Mouse (Mus musculus) kidney, embryonic 16.5 days (tissue): Measurements from ENCODE around the gene Grb2. TPM values are rescaled to one million over a fixed set of nuclear protein-coding genes. Genes with fewer than 3 reads are reported as not detected.
A peak's percentile ranks its signal among the peaks of the same experiment; 100 is the strongest.

Experiments
- ATAC-seq: fragments of 200-750 bp; cut with Nextera tagmentation; 2 replicates; pipeline ENCODE4 v1.8.0; 2017; ENCODE audit warnings: moderate TSS enrichment; ENCODE audit not compliant: low FRiP score, low TSS enrichment
- H3K27ac ChIP-seq: fragments of 300-500 bp; sonication (generic); 2 replicates; pipeline ENCODE4 v1.5.1; 2014; ENCODE audit warnings: low read length
- H3K27me3 ChIP-seq: fragments of 300-500 bp; sonication (generic); 2 replicates; pipeline ENCODE4 v1.6.1; 2014; ENCODE audit warnings: low read length, control low read depth, mixed read lengths; ENCODE audit not compliant: insufficient read depth
- H3K36me3 ChIP-seq: fragments of 300-500 bp; sonication (generic); 2 replicates; pipeline ENCODE4 v1.6.1; 2014; ENCODE audit warnings: low read length, control low read depth, mixed read lengths; ENCODE audit not compliant: insufficient read depth
- H3K4me1 ChIP-seq: fragments of 300-500 bp; sonication (generic); 2 replicates; pipeline ENCODE4 v1.6.1; 2014; ENCODE audit warnings: low read length, control low read depth, mixed read lengths; ENCODE audit not compliant: insufficient read depth
- H3K4me2 ChIP-seq: fragments of 300-500 bp; sonication (generic); replicated peaks from 2 replicates; pipeline ENCODE4 v1.6.1; 2014; ENCODE audit warnings: low read depth, low read length
- H3K4me3 ChIP-seq: fragments of 300-500 bp; sonication (generic); 2 replicates; pipeline ENCODE4 v1.5.1; 2014; ENCODE audit warnings: mild to moderate bottlenecking, low read length
- H3K9ac ChIP-seq: fragments of 300-500 bp; sonication (generic); replicated peaks from 2 replicates; pipeline ENCODE4 v1.6.1; 2014; ENCODE audit warnings: low read length
- H3K9me3 ChIP-seq: fragments of 300-500 bp; sonication (generic); 2 replicates; pipeline ENCODE4 v1.6.1; 2016; ENCODE audit warnings: low read length, control low read depth
- WGBS: fragments of 180-500 bp; shearing (Covaris S2); extraction: QIAGEN DNeasy Blood & Tissue Kit; methylation state at CpG from one replicate; pipeline ENCODE4 v1.1.7; 2014; 5-methylcytosine and 5-hydroxymethylcytosine counted together
- polyA plus RNA-seq: library from polyadenylated mRNA; unstranded; fragments of >200 nt; fragmentation: Nextera tagmentation; extraction: Ambion mirVana; gene quantifications from 2 replicates; pipeline ENCODE4 v1.2.1, GENCODE M21; 2015

Grb2 gene
- polyA plus RNA-seq, 1 experiment from 2014 or later, result 87.0 TPM

DNA sequence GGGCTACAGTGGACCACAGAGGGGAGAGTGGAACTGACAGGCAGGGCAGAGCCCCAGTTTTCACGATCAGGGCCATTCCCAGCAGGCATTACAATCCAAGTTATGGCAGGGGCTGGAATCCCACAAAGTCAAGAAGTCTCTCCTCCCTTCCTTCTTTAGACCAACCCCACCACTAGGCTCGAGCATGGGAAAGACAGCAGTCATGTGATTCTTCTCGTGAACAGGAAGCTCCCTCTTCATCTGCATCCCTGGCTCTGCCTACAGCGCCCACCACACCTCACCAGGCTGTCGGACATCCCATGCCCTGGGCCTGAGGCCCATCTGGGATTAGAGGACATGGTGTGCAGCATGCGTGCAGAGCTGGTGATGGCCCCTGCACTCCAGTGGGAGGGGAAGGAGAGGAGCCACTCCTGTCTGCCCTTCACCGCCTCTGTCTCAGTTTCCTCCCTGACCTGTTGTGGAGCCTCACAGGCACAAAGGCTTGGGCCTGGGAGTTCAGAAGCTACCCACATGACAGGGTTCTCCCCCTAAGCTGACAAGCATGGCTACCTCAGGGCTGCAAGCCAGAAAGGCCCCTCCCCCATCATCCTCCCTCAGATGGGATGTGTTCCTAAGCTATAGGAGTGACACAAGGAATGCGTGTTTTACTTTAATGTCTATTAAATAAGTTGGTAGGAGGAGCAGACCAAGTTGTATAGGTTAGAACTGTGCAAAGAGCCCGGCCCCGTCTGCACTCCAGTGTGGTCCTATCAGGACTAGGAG, 93.9 kb downstream of the Grb2 start:
- Histone ChIP-seq H3K27me3 (no peaks in the 10 kb centered on the region), H3K9ac (no peak overlapping the region), H3K4me2 (no peak overlapping the region), H3K9me3 (no peaks in the 10 kb centered on the region), H3K27ac (peak overlapping the region; percentile 45), H3K4me1 (peaks cover 41% of the 10 kb centered on the region), H3K4me3 (no peak overlapping the region), H3K36me3 (peaks cover 9% of the 10 kb centered on the region; the same call in 1 of the 2 replicates)
- WGBS, result 55% methylated on average over 10 of the region's 10 CpGs
- peak; percentile 50; the same call in 1 of the 2 replicates for ATAC-seq

DNA sequence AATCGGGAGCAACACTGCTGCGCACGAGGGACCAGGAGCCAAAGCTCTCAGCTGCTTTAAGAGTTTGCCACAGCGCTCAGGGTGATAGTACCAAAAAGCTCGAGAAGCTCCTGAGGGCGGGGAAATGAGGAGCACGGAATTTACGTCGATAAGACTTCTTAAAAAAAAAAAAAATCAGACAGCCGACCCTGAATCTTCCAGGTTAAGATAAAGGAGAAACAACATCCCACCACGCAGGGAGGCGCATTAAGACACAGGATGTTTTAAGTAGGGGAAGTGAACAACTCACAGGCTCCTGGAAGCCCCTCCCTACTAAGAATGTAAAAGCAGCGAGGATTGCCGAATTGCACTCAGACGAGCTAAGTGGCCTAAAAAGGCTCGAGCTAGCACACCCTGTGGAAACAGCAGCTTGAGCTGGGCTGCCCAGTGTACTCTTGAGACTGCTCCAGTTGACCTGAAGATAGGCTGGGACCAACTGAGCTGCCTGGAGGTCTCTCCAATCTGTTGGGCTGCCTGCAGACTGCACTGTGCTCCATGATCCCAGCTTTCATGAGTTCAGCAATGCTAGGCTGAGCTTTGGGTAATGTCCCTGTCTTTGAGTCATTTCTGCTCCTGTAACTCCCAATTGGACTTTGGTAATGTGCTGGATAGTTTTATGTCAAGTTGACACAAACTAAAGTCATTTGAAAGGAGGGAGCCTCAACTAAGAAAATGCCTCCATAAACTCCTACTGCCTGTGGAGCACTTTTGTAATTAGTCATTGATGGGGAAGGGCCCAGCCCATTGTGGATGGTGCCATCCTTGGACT, 95.1 kb downstream of the Grb2 start:
- peak overlapping the region; percentile 57 for H3K4me3 ChIP-seq
- H3K27ac ChIP-seq, result peak overlapping the region; percentile 93
- peak overlapping the region; percentile 69 for H3K9ac ChIP-seq
- ATAC-seq, result no peak
- peak overlapping the region; percentile 62 for H3K4me2 ChIP-seq
- WGBS, result under 1% methylated on average over 16 of the region's 16 CpGs
- peaks cover 15% of the 10 kb centered on the region; the same call in 1 of the 2 replicates for H3K36me3 ChIP-seq
- H3K27me3 ChIP-seq, result no peaks in the 10 kb centered on the region
- no peaks in the 10 kb centered on the region for H3K9me3 ChIP-seq
- H3K4me1 ChIP-seq, result peaks cover 41% of the 10 kb centered on the region

DNA sequence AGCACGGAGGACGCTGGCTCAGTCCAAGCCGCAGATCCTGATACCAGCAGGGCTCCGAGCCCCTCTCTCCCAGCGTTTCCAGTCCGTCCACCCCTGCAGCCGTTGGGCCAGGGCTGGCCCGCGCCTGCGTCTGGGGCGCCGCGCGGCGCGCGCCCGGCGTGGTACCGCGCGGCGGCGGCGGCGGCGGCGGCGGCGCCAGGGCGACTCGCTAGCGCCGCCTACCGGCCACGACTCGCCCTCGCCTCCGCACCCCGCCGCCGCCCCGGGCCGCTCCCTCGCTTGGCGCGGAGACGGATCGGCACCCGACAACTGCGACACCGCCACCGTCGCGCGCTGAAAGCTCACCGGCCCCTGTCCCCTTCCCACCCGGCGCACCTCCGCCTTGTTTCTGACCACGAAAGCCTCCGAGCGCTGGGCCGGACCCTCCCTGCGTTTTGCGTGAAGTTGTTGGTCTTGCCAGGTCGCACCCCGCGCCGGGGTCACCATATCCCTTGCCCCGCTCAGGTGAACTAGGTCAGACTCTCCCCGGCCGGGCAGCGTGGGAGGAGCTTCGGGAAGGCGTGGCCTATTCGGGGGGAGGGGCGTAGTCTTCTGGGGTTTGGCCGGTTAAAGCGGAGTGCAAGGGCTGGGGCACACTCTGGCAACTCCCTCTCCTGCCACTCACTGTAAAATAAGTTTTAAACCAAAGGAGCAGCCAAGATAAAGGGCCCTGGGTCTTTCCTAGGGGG, 95.8 kb downstream of the Grb2 start, which contains the start of gene Mif4gd:
TSS of gene Mif4gd (minus strand) at position 560 of the 728 bp plus-strand sequence.
- Histone ChIP-seq H3K9me3 (no peaks in the 10 kb centered on the region), H3K27me3 (no peaks in the 10 kb centered on the region), H3K27ac (peak within 1 kb of the TSS; percentile 93), H3K9ac (peak within 1 kb of the TSS; percentile 69), H3K4me3 (peak within 1 kb of the TSS; percentile 57), H3K4me1 (peaks cover 41% of the 10 kb centered on the region), H3K4me2 (peak within 1 kb of the TSS; percentile 62), H3K36me3 (peaks cover 22% of the 10 kb centered on the region; the same call in 1 of the 2 replicates)
- peak; percentile 78 for ATAC-seq
- WGBS, result under 1% methylated on average over 61 of the region's 80 CpGs

DNA sequence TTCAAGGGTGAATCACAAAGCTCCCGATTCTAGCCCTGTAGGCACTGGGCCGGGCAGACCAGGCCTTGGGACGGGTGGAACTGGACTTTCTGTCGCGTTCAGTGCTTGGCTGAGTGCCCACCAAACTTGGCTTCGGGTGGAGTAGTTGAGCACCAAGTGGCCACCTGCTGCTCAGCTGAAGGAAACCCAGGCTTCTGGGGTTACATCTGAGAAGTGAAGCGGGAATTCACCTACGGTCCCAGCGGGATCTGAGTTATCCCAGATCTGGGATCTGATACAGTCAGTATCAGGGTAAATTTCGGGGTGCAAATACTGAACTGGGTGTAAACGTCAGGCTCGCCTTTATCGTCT, 96.4 kb downstream of the Grb2 start:
- Histone ChIP-seq H3K27me3 (no peaks in the 10 kb centered on the region), H3K4me1 (peaks cover 41% of the 10 kb centered on the region), H3K9ac (peak overlapping the region; percentile 69), H3K4me2 (peak overlapping the region; percentile 62), H3K27ac (peak overlapping the region; percentile 93), H3K9me3 (no peaks in the 10 kb centered on the region), H3K36me3 (peaks cover 28% of the 10 kb centered on the region), H3K4me3 (peak overlapping the region; percentile 57)
- 1% methylated on average over 13 of the region's 13 CpGs for WGBS
- peak; percentile 5 for ATAC-seq

DNA sequence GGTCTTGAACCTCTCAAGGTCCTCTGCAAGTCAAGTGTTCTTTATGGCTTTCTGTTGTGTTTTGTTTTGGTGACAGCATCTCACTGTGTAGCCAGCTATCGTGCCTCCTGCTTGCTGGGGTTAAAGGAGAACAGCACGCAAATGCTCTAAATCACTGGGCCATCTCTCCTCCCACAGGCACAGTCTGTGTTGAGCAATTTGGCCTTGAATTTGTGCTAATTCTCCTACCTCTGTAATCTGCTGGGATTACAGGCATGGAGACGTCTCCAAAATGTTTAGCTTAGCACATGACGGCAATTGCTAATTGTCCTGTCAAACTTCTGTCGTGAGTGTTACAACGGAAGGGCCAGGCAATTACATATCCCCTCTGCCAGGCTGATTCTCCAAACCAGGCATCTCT, 97.2 kb downstream of the Grb2 start:
- Histone ChIP-seq H3K4me1 (peaks cover 41% of the 10 kb centered on the region), H3K9ac (peak overlapping the region; percentile 27; the same call in 1 of the 2 replicates), H3K27me3 (no peaks in the 10 kb centered on the region), H3K27ac (0 out of 2 replicates have a peak overlapping the region, but pooled peaks have one; percentile 93), H3K9me3 (no peaks in the 10 kb centered on the region), H3K36me3 (peaks cover 32% of the 10 kb centered on the region), H3K4me2 (peak overlapping the region; percentile 62), H3K4me3 (no peak overlapping the region)
- WGBS, result 51% methylated on average over 6 of the region's 6 CpGs
- ATAC-seq, result no peak

- 78% methylated on average over 3 of the region's 3 CpGs for WGBS
- ATAC-seq, result no peak
- H3K36me3 ChIP-seq, result peaks cover 38% of the 10 kb centered on the region
Observed at GRCm38 (mm10) chr11:115609576-115609975, 98.8 kb downstream of the Grb2 start.

GRCm38 (mm10) chr11:115608421-115609399, 99.7 kb downstream of the Grb2 start:
- WGBS, result 78% methylated on average over 23 of the region's 23 CpGs
- H3K27ac ChIP-seq, result no peak overlapping the region
- no peak overlapping the region for H3K4me3 ChIP-seq
- no peaks in the 10 kb centered on the region for H3K9me3 ChIP-seq
- peaks cover 38% of the 10 kb centered on the region for H3K36me3 ChIP-seq
- peaks cover 32% of the 10 kb centered on the region for H3K4me1 ChIP-seq
- no peaks in the 10 kb centered on the region for H3K27me3 ChIP-seq
- no peak overlapping the region for H3K4me2 ChIP-seq
- ATAC-seq, result no peak
- H3K9ac ChIP-seq, result no peak overlapping the region

More at GRCm38 (mm10) chr11:115609576-115609975, 98.8 kb downstream of the Grb2 start:
- no peaks in the 10 kb centered on the region for H3K9me3 ChIP-seq
- H3K27ac ChIP-seq, result no peak overlapping the region
- H3K4me2 ChIP-seq, result no peak overlapping the region
- no peak overlapping the region for H3K9ac ChIP-seq
- no peaks in the 10 kb centered on the region for H3K27me3 ChIP-seq
- peaks cover 40% of the 10 kb centered on the region for H3K4me1 ChIP-seq
- H3K4me3 ChIP-seq, result no peak overlapping the region

GRCm38 (mm10) chr11:115606733-115607132, 101.7 kb downstream of the Grb2 start:
- no peak overlapping the region for H3K4me2 ChIP-seq
- WGBS, result 92% methylated on average over 18 of the region's 18 CpGs
- no peak overlapping the region for H3K4me3 ChIP-seq
- ATAC-seq, result no peak
- H3K36me3 ChIP-seq, result peaks cover 38% of the 10 kb centered on the region
- no peak overlapping the region for H3K9ac ChIP-seq
- peaks cover 32% of the 10 kb centered on the region for H3K4me1 ChIP-seq
- H3K9me3 ChIP-seq, result no peaks in the 10 kb centered on the region
- no peaks in the 10 kb centered on the region for H3K27me3 ChIP-seq
- no peak overlapping the region for H3K27ac ChIP-seq
